Mouse (Mus musculus): ENCODE data around the gene Dclk1. TPM values are rescaled to one million over a fixed set of nuclear protein-coding genes. Genes with fewer than 3 reads are reported as not detected.

Dclk1 gene
- polyA plus RNA-seq, 1 experiment, result 7.1 TPM

GRCm38 (mm10) chr3:55397752-55398693 is 155.9 kb downstream of the Dclk1 start:
- no peak for DNase-seq (ENCODE audit: low read depth)

- DNase-seq (ENCODE audit: low read depth), result no peak
Measured at GRCm38 (mm10) chr3:55401236-55401635, 159.1 kb downstream of the Dclk1 start.

- DNase-seq (ENCODE audit: low read depth), result no peak
Measured at GRCm38 (mm10) chr3:55404751-55405150, 162.6 kb downstream of the Dclk1 start.

GRCm38 (mm10) chr3:55406616-55407015 is 164.5 kb downstream of the Dclk1 start:
- DNase-seq (ENCODE audit: low read depth), result no peak

- no peak for DNase-seq (ENCODE audit: low read depth)
Measured at GRCm38 (mm10) chr3:55411547-55411946, 169.4 kb downstream of the Dclk1 start.

DNA sequence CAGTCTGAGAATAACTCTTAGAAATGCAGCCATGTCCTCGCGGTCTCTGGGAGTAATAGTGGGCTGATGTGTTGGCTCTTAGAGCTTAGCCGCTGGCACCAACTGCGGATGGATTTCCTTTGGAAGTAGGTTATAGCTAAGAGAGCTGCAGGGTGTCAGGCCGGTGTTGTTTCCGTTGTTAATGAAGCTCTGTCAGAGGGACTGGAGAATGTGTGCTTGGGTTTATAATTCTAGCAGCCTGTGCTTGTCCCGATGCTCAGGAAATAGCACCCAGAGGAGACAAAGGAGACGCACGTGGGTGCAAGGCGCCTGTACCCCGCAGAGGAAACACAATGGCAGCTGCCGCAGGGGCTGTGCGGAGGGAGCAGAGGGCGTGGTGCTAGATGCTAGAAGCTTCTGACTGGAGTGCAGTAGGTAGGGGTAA is 173.4 kb downstream of the Dclk1 start:
- no peak for DNase-seq (ENCODE audit: low read depth)

DNA sequence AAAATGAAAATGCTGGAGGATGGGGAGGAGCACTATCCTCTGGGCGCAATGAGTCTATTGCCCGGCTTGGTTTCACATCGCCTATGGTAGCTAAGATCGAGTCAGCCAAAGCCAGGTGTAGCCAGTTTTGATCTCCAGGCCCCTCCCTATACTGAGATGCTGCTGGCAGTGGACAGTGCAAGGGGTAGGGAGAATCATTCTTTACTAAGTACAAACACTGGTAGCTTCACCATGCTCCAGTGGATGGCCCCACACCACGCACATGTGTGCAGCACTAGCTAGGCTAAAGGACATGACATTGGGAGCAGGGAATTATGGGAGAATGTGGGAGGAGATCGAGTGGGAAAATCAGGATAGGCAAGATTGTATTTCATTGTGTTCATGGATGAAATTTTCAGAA is 176.7 kb downstream of the Dclk1 start:
- DNase-seq (ENCODE audit: low read depth), result no peak

- DNase-seq (ENCODE audit: low read depth), result no peak
Measured at GRCm38 (mm10) chr3:55419334-55419733, 177.2 kb downstream of the Dclk1 start.

DNA sequence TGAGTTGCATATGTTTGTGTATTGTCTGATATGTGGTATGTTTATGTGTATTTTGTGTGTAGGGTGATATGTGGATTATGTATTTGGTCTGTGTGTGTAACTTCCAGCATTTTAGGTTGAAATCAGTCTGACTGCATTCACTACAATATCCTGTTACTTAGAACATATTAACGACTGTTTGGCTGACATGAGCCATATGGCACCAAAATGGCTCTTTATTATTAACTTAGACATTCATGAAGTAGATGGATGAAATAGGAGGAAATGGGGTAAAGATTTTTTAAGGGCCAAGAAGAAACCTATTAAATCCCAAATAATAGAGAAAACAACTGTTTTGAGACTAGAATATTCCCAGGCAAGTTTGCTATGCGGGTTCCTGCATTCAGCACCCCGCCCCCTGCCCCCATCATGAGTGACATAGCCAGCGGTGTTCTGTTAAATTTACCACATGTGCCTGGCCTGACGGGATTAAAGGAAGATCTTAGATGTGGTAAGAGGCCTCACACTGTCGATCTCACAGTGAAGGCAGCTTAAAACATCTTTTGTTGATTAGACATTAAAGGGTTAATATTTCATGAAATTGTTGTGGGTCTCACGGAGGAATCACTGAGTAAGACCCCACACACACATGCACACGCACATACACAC is 178.4 kb downstream of the Dclk1 start:
- DNase-seq (ENCODE audit: low read depth), result no peak

DNA sequence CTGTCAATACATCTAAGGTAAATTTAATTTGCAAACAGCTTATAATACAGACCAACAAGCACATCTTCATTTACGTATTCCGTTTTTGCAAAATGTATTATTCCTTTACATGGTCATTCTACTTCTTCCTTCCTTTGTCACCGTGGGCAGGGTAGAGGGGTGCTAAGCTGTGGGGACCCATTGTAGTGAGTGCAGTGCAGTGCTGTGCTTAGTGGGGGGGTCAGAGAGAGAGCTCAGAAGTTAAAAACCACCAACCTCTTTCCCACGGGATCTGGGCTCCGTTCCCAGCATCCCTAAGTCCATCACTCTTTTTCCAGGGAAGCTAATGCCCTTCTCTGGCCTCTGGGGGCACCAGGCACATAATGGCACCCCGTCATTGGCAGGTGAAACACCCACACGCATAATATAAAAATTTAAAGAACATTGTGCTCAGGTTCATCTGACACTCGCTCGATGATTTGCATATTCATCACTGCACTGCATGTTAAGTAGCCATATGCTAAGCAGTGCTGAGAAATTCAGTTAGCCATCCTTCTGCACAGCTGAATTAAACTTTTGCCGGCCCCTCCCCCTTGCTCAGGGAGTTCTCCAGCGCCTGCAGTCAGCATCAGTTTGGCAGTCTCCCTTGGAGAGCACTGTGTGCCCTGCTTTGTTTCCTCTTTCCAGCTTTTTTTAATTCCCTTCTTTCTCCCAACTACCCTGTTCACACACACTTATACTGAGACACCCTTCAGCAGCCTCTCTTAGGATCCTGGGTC is 181.7 kb downstream of the Dclk1 start:
- no peak for DNase-seq (ENCODE audit: low read depth)

GRCm38 (mm10) chr3:55430022-55430549 is 187.9 kb downstream of the Dclk1 start:
- DNase-seq (ENCODE audit: low read depth), result no peak

- no peak for DNase-seq (ENCODE audit: low read depth)
Measured at GRCm38 (mm10) chr3:55431223-55431622, 189.1 kb downstream of the Dclk1 start.

GRCm38 (mm10) chr3:55434276-55434675 is 192.1 kb downstream of the Dclk1 start:
- DNase-seq (ENCODE audit: low read depth), result no peak

- no peak for DNase-seq (ENCODE audit: low read depth)
Measured at GRCm38 (mm10) chr3:55438824-55439446, 196.8 kb downstream of the Dclk1 start.

GRCm38 (mm10) chr3:55440342-55440741 is 198.2 kb downstream of the Dclk1 start:
- DNase-seq (ENCODE audit: low read depth), result no peak

DNA sequence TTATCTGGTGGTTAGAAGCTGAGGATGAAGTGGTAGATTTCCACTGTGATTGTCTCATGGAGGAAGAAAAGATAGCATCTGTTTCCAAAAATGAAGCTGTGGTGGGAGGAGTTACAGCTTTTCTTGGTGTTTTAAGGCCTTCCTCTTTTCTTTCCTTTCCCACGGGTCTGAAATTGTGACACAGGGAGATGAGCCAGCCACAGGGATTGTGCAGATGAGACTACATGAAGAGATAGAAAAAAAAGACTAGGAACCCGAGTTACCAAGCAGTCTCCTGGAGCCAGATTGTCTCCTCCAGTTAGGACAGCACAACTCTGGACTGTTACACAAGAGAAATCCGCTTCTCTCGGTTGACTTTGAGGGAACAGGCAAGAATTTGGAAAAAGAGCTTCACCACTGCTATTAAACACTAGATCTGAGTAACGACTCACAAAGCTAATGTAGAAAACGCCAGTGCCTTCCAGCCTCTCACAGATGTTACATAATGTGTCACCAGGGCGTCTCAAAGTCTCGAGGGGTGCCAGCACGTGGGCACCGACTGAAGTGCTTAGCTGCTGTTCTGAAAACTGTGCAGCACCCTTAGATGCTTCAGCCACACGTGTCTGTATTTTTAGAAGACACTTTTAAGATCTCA is 200.0 kb downstream of the Dclk1 start:
- DNase-seq (ENCODE audit: low read depth), result no peak

- no peak for DNase-seq (ENCODE audit: low read depth)
Measured at GRCm38 (mm10) chr3:55443271-55443670, 201.1 kb downstream of the Dclk1 start.

GRCm38 (mm10) chr3:55443725-55444124 is 201.6 kb downstream of the Dclk1 start:
- no peak for DNase-seq (ENCODE audit: low read depth)

DNA sequence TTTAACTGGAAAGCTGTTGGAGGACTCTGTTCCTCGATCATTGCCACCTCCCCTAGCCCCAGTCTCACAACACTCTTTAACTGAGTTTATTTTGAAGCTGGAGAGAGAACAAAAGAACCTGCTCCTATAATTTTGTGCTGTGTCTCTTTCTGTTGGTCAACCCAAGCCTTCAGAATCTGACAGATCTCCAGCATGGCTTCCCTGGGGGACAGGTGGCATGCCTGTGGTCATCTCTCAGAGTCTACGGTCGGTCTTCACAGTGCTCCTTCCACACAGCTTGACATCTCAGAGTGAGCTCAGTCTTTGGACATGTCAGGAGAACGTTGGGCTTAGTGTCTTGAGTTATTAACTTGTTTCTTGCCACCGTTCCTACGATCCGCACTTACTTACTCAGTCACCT is 204.5 kb downstream of the Dclk1 start:
- no peak for DNase-seq (ENCODE audit: low read depth)

- DNase-seq (ENCODE audit: low read depth), result no peak
Measured at GRCm38 (mm10) chr3:55447486-55448460, 205.6 kb downstream of the Dclk1 start.

Data from gonadal fat pad, adult 2 months (tissue).